Mouse (Mus musculus): ENCODE data around the gene Cdk2ap2. TPM values are rescaled to one million over a fixed set of nuclear protein-coding genes. Genes with fewer than 3 reads are reported as not detected.
A peak's percentile ranks its signal among the peaks of the same experiment; 100 is the strongest.
"Not testable (repeated sequence)": the region's sequence is repeated elsewhere in the genome, so short reads cannot be mapped to it uniquely, and the experiment has no call there.

Gene Cdk2ap2
- total and polyA plus RNA-seq, 2 experiments from 2014 or later = 37.4 to 60.5 TPM

DNA sequence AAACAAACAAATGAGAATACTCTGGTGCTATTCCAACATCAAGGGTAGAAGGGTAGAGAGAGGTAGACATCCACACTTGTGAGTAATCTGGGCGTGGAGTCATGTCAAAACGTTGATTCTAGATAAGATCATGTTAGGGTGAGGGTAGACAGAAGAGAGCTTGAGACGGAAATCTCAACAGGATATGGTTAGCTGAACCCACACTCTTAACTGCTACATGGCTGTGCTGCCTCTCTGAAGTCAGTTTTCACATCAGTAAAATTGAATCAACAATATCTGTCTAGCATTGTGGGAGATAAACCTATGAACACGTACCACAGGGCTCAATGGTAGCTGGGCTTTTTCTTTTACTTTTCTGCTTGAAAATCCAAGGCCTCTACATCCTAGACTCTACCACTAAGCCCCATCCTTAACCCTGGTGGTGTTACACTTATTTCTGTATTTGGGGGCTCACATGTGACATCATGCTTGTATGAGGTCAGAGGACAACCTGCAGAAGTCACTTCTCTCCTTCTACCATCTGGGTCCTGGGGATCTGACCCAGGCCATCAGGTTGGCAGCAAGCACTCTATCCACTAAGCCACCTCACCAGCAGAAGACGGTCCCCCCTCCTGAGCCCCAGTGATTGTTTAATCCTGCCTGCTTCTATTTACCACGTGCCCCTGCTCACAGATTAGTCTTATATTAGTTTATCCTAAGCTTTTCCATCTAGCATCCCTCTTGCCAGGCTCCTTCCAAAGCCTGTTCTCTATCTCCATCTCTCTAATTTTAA lies 22.9 kb downstream of the Cdk2ap2 start:
- H3K9me3 ChIP-seq (ENCODE audit: low read length) = no peaks in the 10 kb centered on the region
- peaks cover 7% of the 10 kb centered on the region for H3K4me1 ChIP-seq (ENCODE audit: insufficient read depth, low read length)
- H3K27ac ChIP-seq (ENCODE audit: low read depth, low read length) = peak overlapping the region; percentile 86; the same call in 1 of the 2 replicates
- peaks cover 30% of the 10 kb centered on the region for H3K36me3 ChIP-seq (ENCODE audit: insufficient read depth, low read length)
- H3K4me2 ChIP-seq (ENCODE audit: low read depth, low read length, poor library complexity, severe bottlenecking) = peak overlapping the region; percentile 46
- peak overlapping the region; percentile 42 for H3K9ac ChIP-seq (replicated peaks; ENCODE audit: low read length, poor library complexity, severe bottlenecking)
- DNase-seq (ENCODE audit: low spot score) (no peak), ATAC-seq (ENCODE audit: low FRiP score) (no peak)
- no peaks in the 10 kb centered on the region for H3K27me3 ChIP-seq (ENCODE audit: insufficient read depth, low read length)
- peak overlapping the region; percentile 44; the same call in 1 of the 2 replicates for H3K4me3 ChIP-seq (ENCODE audit: low read depth, low read length)
- WGBS = 88% methylated on average over 6 of the region's 6 CpGs
- TF ChIP-seq CTCF (IDR thresholded peaks at IDR 0.05) = no peak

DNA sequence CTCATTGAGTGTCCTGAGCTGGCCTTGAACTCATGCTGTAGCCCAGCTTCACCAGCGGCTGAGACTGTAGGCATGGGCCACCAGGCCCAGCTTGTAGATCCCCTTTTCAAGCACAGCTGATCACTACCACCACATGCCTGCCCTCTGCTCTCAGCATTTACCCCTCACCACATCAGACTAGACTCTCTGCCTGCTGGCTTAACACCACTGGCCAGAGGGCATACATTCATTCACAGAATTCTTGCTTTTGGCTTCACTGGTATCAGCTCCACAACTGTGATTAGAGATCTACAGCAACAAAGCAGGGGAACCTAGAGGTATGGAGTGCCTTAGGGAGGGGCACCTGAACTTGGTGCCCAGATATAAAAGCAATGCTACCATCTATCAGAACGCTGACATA lies 23.5 kb downstream of the Cdk2ap2 start:
- peaks cover 7% of the 10 kb centered on the region for H3K4me1 ChIP-seq (ENCODE audit: insufficient read depth, low read length)
- H3K36me3 ChIP-seq (ENCODE audit: insufficient read depth, low read length) = peaks cover 24% of the 10 kb centered on the region
- no peak for TF ChIP-seq CTCF (IDR thresholded peaks at IDR 0.05)
- peak overlapping the region; percentile 86 for H3K27ac ChIP-seq (ENCODE audit: low read depth, low read length)
- H3K9me3 ChIP-seq (ENCODE audit: low read length) = no peaks in the 10 kb centered on the region
- H3K4me3 ChIP-seq (ENCODE audit: low read depth, low read length) = peak overlapping the region; percentile 44
- WGBS = 96% methylated on average over 2 of the region's 2 CpGs
- peak overlapping the region; percentile 46 for H3K4me2 ChIP-seq (ENCODE audit: low read depth, low read length, poor library complexity, severe bottlenecking)
- H3K9ac ChIP-seq (replicated peaks; ENCODE audit: low read length, poor library complexity, severe bottlenecking) = peak overlapping the region; percentile 42
- DNase-seq (ENCODE audit: low spot score) (no peak), ATAC-seq (ENCODE audit: low FRiP score) (no peak)
- H3K27me3 ChIP-seq (ENCODE audit: insufficient read depth, low read length) = no peaks in the 10 kb centered on the region

DNA sequence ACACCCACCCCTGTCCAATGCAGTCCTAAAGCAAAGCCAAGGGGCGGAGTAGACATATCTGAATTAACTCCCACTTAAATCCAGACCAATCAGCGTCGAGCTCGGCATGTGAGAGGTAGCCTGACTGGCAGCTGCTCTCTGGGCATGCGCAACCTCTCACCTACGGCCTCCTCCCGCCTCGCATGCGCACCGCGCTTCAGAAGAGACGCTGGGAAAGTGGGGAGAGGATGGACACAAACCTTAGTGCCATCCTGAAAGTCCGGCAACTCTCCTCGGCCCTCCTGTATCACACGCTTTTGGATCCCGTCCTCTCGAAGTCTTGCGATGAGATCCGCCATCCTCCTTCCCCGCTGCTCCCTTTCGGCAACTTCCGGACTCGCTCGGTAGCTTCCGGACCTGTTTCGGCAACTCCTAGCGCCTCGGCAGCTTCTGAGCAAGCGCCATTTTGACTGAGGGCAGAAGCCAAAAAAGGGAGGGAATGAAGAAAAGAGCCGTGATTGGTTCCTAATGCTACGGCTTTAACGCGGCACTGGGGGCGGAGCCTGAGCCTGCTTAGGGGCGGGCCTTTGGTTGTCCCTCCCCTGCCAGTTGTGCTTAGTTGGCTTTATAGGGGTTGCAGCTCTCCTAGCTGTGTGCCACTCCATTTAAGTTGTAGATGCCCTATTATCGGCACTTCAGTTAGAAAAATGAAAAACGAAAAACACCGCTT lies 24.3 kb downstream of the Cdk2ap2 start:
- H3K4me2 ChIP-seq (ENCODE audit: low read depth, low read length, poor library complexity, severe bottlenecking) = peak overlapping the region; percentile 46
- ATAC-seq (ENCODE audit: low FRiP score) = peak; percentile 89
- WGBS = 4% methylated on average over 38 of the region's 38 CpGs
- H3K27me3 ChIP-seq (ENCODE audit: insufficient read depth, low read length) = no peaks in the 10 kb centered on the region
- H3K9ac ChIP-seq (replicated peaks; ENCODE audit: low read length, poor library complexity, severe bottlenecking) = peak overlapping the region; percentile 64
- peaks cover 7% of the 10 kb centered on the region for H3K4me1 ChIP-seq (ENCODE audit: insufficient read depth, low read length)
- peaks cover 16% of the 10 kb centered on the region for H3K36me3 ChIP-seq (ENCODE audit: insufficient read depth, low read length)
- DNase-seq (ENCODE audit: low spot score) = peak; percentile 99
- H3K9me3 ChIP-seq (ENCODE audit: low read length) = no peaks in the 10 kb centered on the region
- peak overlapping the region; percentile 44 for H3K4me3 ChIP-seq (ENCODE audit: low read depth, low read length)
- H3K27ac ChIP-seq (ENCODE audit: low read depth, low read length) = peak overlapping the region; percentile 86
- no peak; the same call in 1 of the 2 replicates for TF ChIP-seq CTCF (IDR thresholded peaks at IDR 0.05)

DNA sequence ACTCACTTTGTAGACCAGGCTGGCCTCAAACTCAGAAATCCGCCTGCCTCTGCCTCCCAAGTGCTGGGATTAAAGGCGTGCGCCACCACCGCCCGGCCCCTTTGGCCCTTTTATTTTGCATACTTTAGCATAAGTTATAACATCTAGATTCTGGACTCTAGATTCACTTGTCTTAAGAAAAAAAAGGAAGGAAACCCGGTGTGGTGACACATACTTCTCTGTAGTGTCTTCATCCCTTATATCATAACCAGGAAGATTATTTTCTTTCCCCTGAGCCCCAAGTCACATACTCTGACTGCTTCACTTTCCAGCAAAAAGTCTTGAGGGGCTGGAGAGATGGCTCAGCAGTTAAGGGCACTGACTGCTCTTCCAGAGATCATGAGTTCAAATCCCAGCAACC lies 24.9 kb downstream of the Cdk2ap2 start:
- 0 out of 2 replicates have a peak overlapping the region, but pooled peaks have one; percentile 32 for H3K27ac ChIP-seq (ENCODE audit: low read depth, low read length)
- H3K4me2 ChIP-seq (ENCODE audit: low read depth, low read length, poor library complexity, severe bottlenecking) = 0 out of 2 replicates have a peak overlapping the region, but pooled peaks have one; percentile 20
- 63% methylated on average over 6 of the region's 6 CpGs for WGBS
- H3K27me3 ChIP-seq (ENCODE audit: insufficient read depth, low read length); H3K9ac ChIP-seq (replicated peaks; ENCODE audit: low read length, poor library complexity, severe bottlenecking); DNase-seq (ENCODE audit: low spot score); H3K4me3 ChIP-seq (ENCODE audit: low read depth, low read length); H3K9me3 ChIP-seq (ENCODE audit: low read length); ATAC-seq (ENCODE audit: low FRiP score): not testable (repeated sequence)
- peaks cover 13% of the 10 kb centered on the region for H3K4me1 ChIP-seq (ENCODE audit: insufficient read depth, low read length)
- H3K36me3 ChIP-seq (ENCODE audit: insufficient read depth, low read length) = peaks cover 10% of the 10 kb centered on the region; the same call in 1 of the 2 replicates

DNA sequence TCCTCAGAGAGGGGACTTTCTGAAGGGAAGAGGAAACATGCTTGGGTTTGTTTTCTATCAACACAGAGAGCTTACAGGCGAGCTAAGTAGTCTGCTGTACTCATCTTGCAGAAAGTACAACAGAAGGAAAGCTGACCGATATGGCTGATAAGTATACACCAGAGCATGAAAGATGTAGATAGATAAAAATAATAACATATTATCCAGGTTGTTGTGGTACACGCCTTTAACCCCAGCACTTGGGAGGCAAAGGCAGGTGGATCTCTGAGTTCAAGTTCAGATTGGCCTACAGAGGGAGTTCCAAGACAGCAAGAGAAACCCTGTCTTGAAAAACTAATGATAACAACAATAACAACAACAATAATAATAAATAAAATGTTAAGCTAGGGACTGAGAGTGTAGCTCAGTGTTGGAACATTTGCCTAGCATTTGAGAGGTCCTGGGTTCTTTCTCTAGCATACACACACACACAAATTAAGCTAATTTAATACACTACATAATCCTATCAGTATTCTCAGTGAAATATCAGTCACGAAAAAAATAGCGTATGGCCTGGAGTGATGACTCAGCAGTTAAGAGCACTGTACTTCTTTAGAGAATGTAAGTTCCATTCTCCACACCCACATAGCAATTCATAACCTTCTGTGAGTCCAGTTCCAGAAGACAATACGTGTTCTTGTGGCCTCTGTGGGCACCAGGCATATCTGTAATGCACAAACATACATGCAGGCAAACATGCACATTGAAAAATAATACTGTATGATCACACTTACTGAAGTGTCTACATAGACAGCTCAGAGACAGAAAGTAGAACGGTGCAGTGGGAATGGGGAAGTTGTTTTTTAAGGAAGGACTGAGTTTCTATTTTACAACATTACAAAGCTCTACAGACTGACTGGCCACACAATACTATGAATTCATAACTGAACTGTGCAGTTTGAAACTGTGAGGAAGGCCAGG lies 25.7 kb downstream of the Cdk2ap2 start:
- 84% methylated on average over 7 of the region's 7 CpGs for WGBS
- Histone ChIP-seq H3K4me2 (ENCODE audit: low read depth, low read length, poor library complexity, severe bottlenecking) (no peak overlapping the region), H3K36me3 (ENCODE audit: insufficient read depth, low read length) (peaks cover 3% of the 10 kb centered on the region; the same call in 1 of the 2 replicates), H3K9ac (replicated peaks; ENCODE audit: low read length, poor library complexity, severe bottlenecking) (no peak overlapping the region), H3K27me3 (ENCODE audit: insufficient read depth, low read length) (no peaks in the 10 kb centered on the region), H3K4me3 (ENCODE audit: low read depth, low read length) (no peak overlapping the region), H3K4me1 (ENCODE audit: insufficient read depth, low read length) (peaks cover 20% of the 10 kb centered on the region), H3K9me3 (ENCODE audit: low read length) (no peaks in the 10 kb centered on the region), H3K27ac (ENCODE audit: low read depth, low read length) (no peak overlapping the region)
- ATAC-seq (ENCODE audit: low FRiP score) = no peak
- no peak for DNase-seq (ENCODE audit: low spot score)
- no peak for TF ChIP-seq CTCF (IDR thresholded peaks at IDR 0.05)

Measured in midbrain, postnatal 0 days (tissue).